Mouse (Mus musculus) embryonic facial prominence, embryonic 14.5 days (tissue): ENCODE data around the gene Olfr293. TPM values are rescaled to one million over a fixed set of nuclear protein-coding genes. Genes with fewer than 3 reads are reported as not detected.

Experiments used
- ATAC-seq: fragments of 200-750 bp; cut with Nextera tagmentation; 2 replicates; pipeline ENCODE4 v1.8.0; 2017; ENCODE audit warnings: low read depth, moderate number of reproducible peaks, moderate TSS enrichment
- DNase-seq: peaks from one replicate; pipeline ENCODE4 v3.0.0-alpha.2; 2015; ENCODE audit warnings: low spot score
- H3K27ac ChIP-seq: fragments of 300-500 bp; sonication (generic); replicated peaks from 2 replicates; pipeline ENCODE4 v1.5.1; 2014; ENCODE audit warnings: low read depth, mild to moderate bottlenecking, low read length, moderate library complexity
- H3K27me3 ChIP-seq: fragments of 300-500 bp; sonication (generic); replicated peaks from 2 replicates; pipeline ENCODE4 v1.6.1; 2014; ENCODE audit warnings: low read length; ENCODE audit not compliant: control insufficient read depth, insufficient read depth
- H3K36me3 ChIP-seq: fragments of 300-500 bp; sonication (generic); 2 replicates; pipeline ENCODE4 v1.6.1; 2014; ENCODE audit warnings: low read length, mixed read lengths; ENCODE audit not compliant: control insufficient read depth, insufficient read depth
- H3K4me1 ChIP-seq: fragments of 300-500 bp; sonication (generic); 2 replicates; pipeline ENCODE4 v1.6.1; 2014; ENCODE audit warnings: antibody characterized with exemption, low read length; ENCODE audit not compliant: control insufficient read depth, insufficient read depth
- H3K4me2 ChIP-seq: fragments of 300-500 bp; sonication (generic); 2 replicates; pipeline ENCODE4 v1.6.1; 2014; ENCODE audit warnings: low read depth, mild to moderate bottlenecking, low read length, moderate library complexity, mixed read lengths
- H3K4me3 ChIP-seq: fragments of 300-500 bp; sonication (generic); 2 replicates; pipeline ENCODE4 v1.5.1; 2014; ENCODE audit warnings: low read depth, mild to moderate bottlenecking, low read length
- H3K9ac ChIP-seq: fragments of 300-500 bp; sonication (generic); 2 replicates; pipeline ENCODE4 v1.6.1; 2014; ENCODE audit warnings: low read depth, mild to moderate bottlenecking, low read length, moderate library complexity, mixed read lengths
- H3K9me3 ChIP-seq: fragments of 300-500 bp; sonication (generic); 2 replicates; pipeline ENCODE4 v1.6.1; 2016; ENCODE audit warnings: low read length; ENCODE audit not compliant: control insufficient read depth
- WGBS: fragments of 180-500 bp; shearing (Covaris S2); extraction: QIAGEN DNeasy Blood & Tissue Kit; methylation state at CpG from one replicate; pipeline ENCODE4 v1.1.7; 2014; 5-methylcytosine and 5-hydroxymethylcytosine counted together
- polyA plus RNA-seq: library from polyadenylated mRNA; unstranded; fragments of >200 nt; fragmentation: Nextera tagmentation; extraction: Ambion mirVana; gene quantifications from 2 replicates; pipeline ENCODE4 v1.2.1, GENCODE M21; 2014

Olfr293 gene
- 0.17 and 0.39 TPM in 2 replicates for polyA plus RNA-seq

DNA sequence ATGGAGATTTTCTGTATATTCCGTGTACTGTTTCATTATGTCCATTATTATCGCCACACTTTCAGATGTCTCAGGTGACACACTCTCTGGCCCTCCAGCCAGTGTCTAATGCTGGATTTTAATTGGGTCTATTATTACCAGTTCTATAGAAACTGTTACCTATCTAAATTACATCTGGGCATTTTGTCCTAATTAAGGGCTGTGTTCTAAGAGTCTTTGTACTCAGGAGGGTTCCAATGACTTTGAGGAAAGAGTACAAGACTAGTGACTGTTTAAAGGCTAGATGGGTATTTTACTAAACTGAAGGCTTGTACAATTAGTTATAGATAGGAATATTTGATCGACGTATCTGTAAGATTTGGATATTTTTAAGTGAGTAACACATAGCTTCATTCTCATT, at the start of gene Olfr293:
TSS of gene Olfr293 (plus strand) at position 301 of the 400 bp plus-strand sequence.
- 93% methylated on average over 4 of the region's 4 CpGs for WGBS
- Histone ChIP-seq H3K4me1 (no peaks in the 10 kb centered on the region), H3K9me3 (no peaks in the 10 kb centered on the region), H3K36me3 (no peaks in the 10 kb centered on the region), H3K27me3 (no peaks in the 10 kb centered on the region), H3K9ac (no peak within 1 kb of the TSS), H3K27ac (no peak within 1 kb of the TSS), H3K4me3 (no peak within 1 kb of the TSS), H3K4me2 (no peak within 1 kb of the TSS)
- no peak for ATAC-seq
- DNase-seq = no peak

DNA sequence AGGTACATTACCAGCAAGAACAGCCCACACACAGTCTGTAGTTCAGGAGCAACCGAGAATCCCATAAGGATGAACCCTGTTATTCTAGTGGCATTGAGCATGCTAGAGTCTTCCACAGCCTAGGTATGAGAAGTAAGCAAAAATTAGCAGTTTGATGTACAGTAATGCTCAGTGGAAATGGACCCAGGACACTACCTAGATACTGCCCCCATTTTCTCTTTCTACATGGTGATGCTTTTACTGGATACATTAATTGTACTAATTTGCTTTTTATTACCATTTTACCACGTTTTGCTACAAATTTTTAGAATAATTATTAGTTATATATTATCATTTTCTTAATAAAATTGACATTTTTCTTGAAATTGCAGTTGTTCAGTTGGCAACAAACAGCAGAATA, 32.3 kb upstream of the Olfr293 start, which contains the start of gene Olfr294:
TSS of gene Olfr294 (minus strand) at position 101 of the 400 bp plus-strand sequence.
- no peaks in the 10 kb centered on the region for H3K27me3 ChIP-seq
- H3K9ac ChIP-seq = no peak within 1 kb of the TSS
- H3K36me3 ChIP-seq = no peaks in the 10 kb centered on the region
- no peaks in the 10 kb centered on the region for H3K9me3 ChIP-seq
- DNase-seq (no peak), ATAC-seq (no peak)
- H3K4me2 ChIP-seq = no peak within 1 kb of the TSS
- no peak within 1 kb of the TSS for H3K27ac ChIP-seq
- no peak within 1 kb of the TSS for H3K4me3 ChIP-seq
- no peaks in the 10 kb centered on the region for H3K4me1 ChIP-seq
- WGBS = 52% methylated on average over 2 of the region's 2 CpGs

DNA sequence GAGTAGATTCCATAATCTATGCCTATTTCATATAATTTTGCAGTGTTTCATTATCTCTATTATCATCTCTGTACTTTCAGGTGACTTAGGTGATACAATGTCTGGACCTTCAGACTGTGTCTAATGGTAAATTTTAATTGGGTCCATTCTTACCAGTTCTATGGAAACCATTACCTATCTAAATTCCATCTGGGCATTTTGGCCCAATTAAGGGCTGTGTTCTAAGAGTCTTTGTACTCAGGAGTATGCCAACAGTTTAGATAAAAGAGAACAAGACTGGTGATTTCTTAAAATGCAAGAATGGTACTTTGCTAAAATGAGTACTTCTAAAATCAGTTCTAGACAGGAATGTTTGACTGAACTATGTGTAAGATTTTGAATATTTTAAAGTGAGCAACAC, 39.2 kb downstream of the Olfr293 start, which contains the start of gene Olfr292:
TSS of gene Olfr292 (plus strand) at position 301 of the 400 bp plus-strand sequence.
- no peak for DNase-seq
- no peak within 1 kb of the TSS for H3K4me2 ChIP-seq
- no peak within 1 kb of the TSS for H3K27ac ChIP-seq
- no peak for ATAC-seq
- H3K36me3 ChIP-seq = no peaks in the 10 kb centered on the region
- no peak within 1 kb of the TSS for H3K4me3 ChIP-seq
- H3K9me3 ChIP-seq = no peaks in the 10 kb centered on the region
- H3K9ac ChIP-seq = no peak within 1 kb of the TSS
- no peaks in the 10 kb centered on the region for H3K27me3 ChIP-seq
- H3K4me1 ChIP-seq = no peaks in the 10 kb centered on the region

Other genes starting within 250 kb of the Olfr293 start
- gene Olfr301, start 245.2 kb upstream of the Olfr293 start, polyA plus RNA-seq = not detected in 2 replicates
- gene Olfr299, start 189.1 kb upstream of the Olfr293 start, polyA plus RNA-seq = 0.09 and 0.11 TPM in 2 replicates
- gene Olfr298, start 156.6 kb upstream of the Olfr293 start, polyA plus RNA-seq = 0.07 and 0.28 TPM in 2 replicates
- gene Olfr297, start 129.1 kb upstream of the Olfr293 start, polyA plus RNA-seq = 0.38 TPM in 1 of 2 replicates, not detected in the other
- 0.04 TPM in 1 of 2 replicates, not detected in the other for gene Olfr295, start 65.2 kb upstream of the Olfr293 start, polyA plus RNA-seq
- gene Olfr294, start 32.4 kb upstream of the Olfr293 start, polyA plus RNA-seq = not detected in 2 replicates
- gene Olfr292, start 39.3 kb downstream of the Olfr293 start, polyA plus RNA-seq = not detected in 2 replicates
- gene Folh1, start 126.9 kb downstream of the Olfr293 start, polyA plus RNA-seq = 0.59 and 0.63 TPM in 2 replicates
- gene Vmn2r77, start 146.0 kb downstream of the Olfr293 start, polyA plus RNA-seq = not detected in 2 replicates